Mouse (Mus musculus) adrenal gland, postnatal 10 days (tissue): ENCODE results near the gene Etl4. TPM values are rescaled to one million over a fixed set of nuclear protein-coding genes. Genes with fewer than 3 reads are reported as not detected.
"Not testable (repeated sequence)": the region's sequence is repeated elsewhere in the genome, so short reads cannot be mapped to it uniquely, and the experiment has no call there.

Experiments used
- DNase-seq: peaks from one replicate; pipeline ENCODE4 v3.0.0; 2021; ENCODE audit warnings: mixed read lengths
- total RNA-seq, 2 experiments: library from RNA; stranded (reverse); gene quantifications; 2 replicates each; pipeline ENCODE4 v1.2.3; 2021

The Etl4 gene
- total RNA-seq, 2 experiments from 2014 or later, result 34.0 to 57.7 TPM

- DNase-seq, result no peak
These were observed 392.9 kb downstream of the Etl4 start for GRCm38 (mm10) chr2:20302517-20302916.

GRCm38 (mm10) chr2:20324954-20325353 is 415.4 kb downstream of the Etl4 start:
- DNase-seq, result no peak

GRCm38 (mm10) chr2:20336176-20336575 is 426.6 kb downstream of the Etl4 start:
- no peak for DNase-seq

- no peak for DNase-seq
These were observed 429.6 kb downstream of the Etl4 start for GRCm38 (mm10) chr2:20339016-20339734.

- DNase-seq, result no peak
These were observed 430.3 kb downstream of the Etl4 start for GRCm38 (mm10) chr2:20339919-20340318.

- DNase-seq, result no peak
These were observed 437.3 kb downstream of the Etl4 start for GRCm38 (mm10) chr2:20346873-20347272.

GRCm38 (mm10) chr2:20349268-20349667 is 439.7 kb downstream of the Etl4 start:
- no peak for DNase-seq

- no peak for DNase-seq
These were observed 443.2 kb downstream of the Etl4 start for GRCm38 (mm10) chr2:20352796-20353195.

GRCm38 (mm10) chr2:20377026-20377425 is 467.4 kb downstream of the Etl4 start:
- no peak for DNase-seq

- not testable (repeated sequence) for DNase-seq
These were observed 471.3 kb downstream of the Etl4 start for GRCm38 (mm10) chr2:20380874-20381273.

- DNase-seq, result peak; percentile 10
These were observed 484.5 kb downstream of the Etl4 start for GRCm38 (mm10) chr2:20394083-20394482.

GRCm38 (mm10) chr2:20396978-20397377 is 487.4 kb downstream of the Etl4 start:
- no peak for DNase-seq

GRCm38 (mm10) chr2:20400556-20400955 is 491.0 kb downstream of the Etl4 start:
- DNase-seq, result no peak

GRCm38 (mm10) chr2:20404395-20404794 is 494.8 kb downstream of the Etl4 start:
- DNase-seq, result peak; percentile 4

GRCm38 (mm10) chr2:20407101-20407500 is 497.5 kb downstream of the Etl4 start:
- DNase-seq, result no peak

GRCm38 (mm10) chr2:20414856-20415255 is 505.3 kb downstream of the Etl4 start:
- no peak for DNase-seq

- no peak for DNase-seq
These were observed 507.5 kb downstream of the Etl4 start for GRCm38 (mm10) chr2:20416934-20417614.

- DNase-seq, result no peak
These were observed 508.4 kb downstream of the Etl4 start for GRCm38 (mm10) chr2:20417998-20418397.

- DNase-seq, result no peak
These were observed 510.4 kb downstream of the Etl4 start for GRCm38 (mm10) chr2:20419975-20420374.

- no peak for DNase-seq
These were observed 512.7 kb downstream of the Etl4 start for GRCm38 (mm10) chr2:20422275-20422674.

- DNase-seq, result no peak
These were observed 524.1 kb downstream of the Etl4 start for GRCm38 (mm10) chr2:20433656-20434055.

- no peak for DNase-seq
These were observed 526.0 kb downstream of the Etl4 start for GRCm38 (mm10) chr2:20435530-20435929.

GRCm38 (mm10) chr2:20442731-20443130 is 533.2 kb downstream of the Etl4 start:
- DNase-seq, result no peak
